In genomic region chr1:15985579-15985978, GRCm38 (mm10) we compare ENCODE assay signal across 26 mouse cellular contexts.
"Had no signal": no experiment of that assay in that cellular context is flagged by ENCODE, and none has a peak within 500 bp of the region (broad histone marks: within the 10 kb centered on the region; RNA-seq: fewer than 3 reads in every experiment).

No protein-coding gene starts in this region.

- H3K27me3 ChIP-seq: heart, embryonic 12.5 days; hindbrain, embryonic 13.5 days; hindbrain, embryonic 15.5 days; kidney, embryonic 15.5 days; limb, embryonic 12.5 days; liver, embryonic 13.5 days; liver, embryonic 15.5 days had no signal

- H3K27ac ChIP-seq: heart, embryonic 10.5 days; hindbrain, embryonic 13.5 days; hindbrain, embryonic 15.5 days; hindbrain, postnatal 0 days; kidney, embryonic 15.5 days; kidney, postnatal 0 days; limb, embryonic 12.5 days; liver, embryonic 13.5 days; liver, embryonic 15.5 days had no signal

- H3K4me2 ChIP-seq: heart, embryonic 12.5 days; hindbrain, embryonic 13.5 days; hindbrain, embryonic 15.5 days; kidney, embryonic 15.5 days; limb, embryonic 12.5 days; liver, embryonic 11.5 days; liver, embryonic 13.5 days; liver, embryonic 15.5 days had no signal

- H3K9ac ChIP-seq: heart, embryonic 12.5 days; hindbrain, embryonic 13.5 days; hindbrain, embryonic 15.5 days; kidney, embryonic 15.5 days; limb, embryonic 12.5 days; liver, embryonic 13.5 days; liver, embryonic 15.5 days had no signal

- H3K36me3 ChIP-seq: heart, embryonic 10.5 days; heart, embryonic 12.5 days; hindbrain, embryonic 13.5 days; hindbrain, embryonic 15.5 days; kidney, embryonic 15.5 days; limb, embryonic 12.5 days; liver, embryonic 13.5 days; liver, embryonic 15.5 days had no signal

- ATAC-seq: hindbrain, postnatal 0 days; intestine, embryonic 16.5 days had no signal

- H3K9me3 ChIP-seq: heart, embryonic 10.5 days; heart, embryonic 12.5 days; hindbrain, embryonic 13.5 days; hindbrain, embryonic 15.5 days; kidney, embryonic 15.5 days; limb, embryonic 12.5 days; liver, embryonic 13.5 days; liver, embryonic 15.5 days had no signal

- DNase-seq: gastrocnemius, postnatal 14 days; gastrocnemius, postnatal 36 days; heart, adult 18-20 months; heart, postnatal 14 days; heart, postnatal 36 days; kidney, adult 11 months; kidney, adult 2 months; kidney, adult 9 months; kidney, postnatal 14 days; kidney, postnatal 36 days; layer of hippocampus, adult 9-11 months; layer of hippocampus, postnatal 36 days; left cerebral cortex, postnatal 4 days; liver; liver, embryonic 13.5 days had no signal

- H3K4me1 ChIP-seq: heart, embryonic 10.5 days; heart, embryonic 12.5 days; hindbrain, embryonic 13.5 days; hindbrain, embryonic 15.5 days; kidney, embryonic 15.5 days; limb, embryonic 12.5 days; liver, embryonic 13.5 days; liver, embryonic 15.5 days had no signal

- H3K4me3 ChIP-seq: heart, embryonic 10.5 days; heart, embryonic 12.5 days; hindbrain, embryonic 13.5 days; hindbrain, embryonic 15.5 days; kidney, embryonic 15.5 days; limb, embryonic 12.5 days; liver, embryonic 13.5 days; liver, embryonic 15.5 days had no signal
